Comparison of ENCODE assay signal across 22 mouse cellular contexts in the genomic region with DNA sequence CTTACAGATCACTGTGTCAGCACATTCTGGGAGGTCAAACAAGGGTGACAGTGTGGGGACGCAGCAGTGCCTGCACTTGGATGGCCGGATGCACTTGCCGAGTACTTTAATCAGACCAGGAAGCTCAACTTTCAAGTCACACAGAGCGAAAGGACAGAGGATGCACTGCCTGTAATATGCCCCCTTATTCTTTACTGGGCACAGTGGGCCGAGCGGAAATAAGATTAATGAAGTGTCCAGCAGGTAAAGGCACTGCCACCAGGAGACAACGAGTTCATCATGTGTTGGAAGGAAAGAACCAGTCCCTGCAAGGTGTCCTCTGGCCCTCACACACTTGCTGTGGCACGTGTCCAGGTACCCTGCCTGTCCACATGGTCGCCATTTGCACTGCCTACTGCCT.
DNase-seq lines count a peak whose midpoint lies in the region; ATAC-seq lines count a peak whose summit lies in the region.
"Had no signal": no experiment of that assay in that cellular context is flagged by ENCODE, and none has a peak within 500 bp of the region (broad histone marks: within the 10 kb centered on the region; RNA-seq: fewer than 3 reads in every experiment).

No protein-coding gene starts in this region.

- no peaks in the 10 kb centered on the region for H3K27me3 ChIP-seq in hindbrain, embryonic 12.5 days
- no peaks in the 10 kb centered on the region for H3K27me3 ChIP-seq in hindbrain, embryonic 10.5 days (ENCODE audit: insufficient read depth, poor library complexity, severe bottlenecking)
- H3K27me3 ChIP-seq: embryonic facial prominence, embryonic 15.5 days; heart, embryonic 15.5 days; hindbrain, embryonic 13.5 days; lung, embryonic 15.5 days had no signal

- H3K4me3 ChIP-seq in hindbrain, embryonic 12.5 days: no peak overlapping the region
- no peak overlapping the region for H3K4me3 ChIP-seq in hindbrain, embryonic 10.5 days
- H3K4me3 ChIP-seq: embryonic facial prominence, embryonic 15.5 days; forebrain, embryonic 10.5 days; heart, embryonic 15.5 days; hindbrain, embryonic 13.5 days; lung, embryonic 15.5 days had no signal

- 0 out of 2 replicates have a peak, but pooled peaks have one; percentile 35 for ATAC-seq in hindbrain, embryonic 12.5 days (ENCODE audit: low FRiP score)
- ATAC-seq in monocyte, adult 5-6 weeks (replicated peaks; ENCODE audit: insufficient number of reproducible peaks, low FRiP score, low TSS enrichment, poor library complexity, severe bottlenecking): no peak
- ATAC-seq: activated CD4-positive, CD25-positive, alpha-beta regulatory T cell, adult 4 months; intestine, postnatal 0 days had no signal

- 76% methylated on average over 9 of the region's 9 CpGs for WGBS in hindbrain, embryonic 12.5 days
- WGBS in hindbrain, embryonic 10.5 days: 85% methylated on average over 9 of the region's 9 CpGs

- intact Hi-C loops in heart, postnatal 25 days (cut with DNase I): no loop called here

- H3K27ac ChIP-seq in hindbrain, embryonic 12.5 days: no peak overlapping the region
- H3K27ac ChIP-seq in hindbrain, embryonic 10.5 days: no peak overlapping the region
- H3K27ac ChIP-seq: embryonic facial prominence, embryonic 15.5 days; heart, embryonic 15.5 days; lung, embryonic 15.5 days had no signal

- H3K4me1 ChIP-seq in hindbrain, embryonic 12.5 days: 0 out of 2 replicates have a peak, but pooled peaks cover 1% of the 10 kb centered on the region
- peaks cover 6% of the 10 kb centered on the region; the same call in 1 of the 2 replicates for H3K4me1 ChIP-seq in hindbrain, embryonic 10.5 days (replicated peaks)
- H3K4me1 ChIP-seq: heart, embryonic 15.5 days; lung, embryonic 15.5 days had no signal

- H3K9me3 ChIP-seq in hindbrain, embryonic 12.5 days (replicated peaks): no peaks in the 10 kb centered on the region
- no peaks in the 10 kb centered on the region for H3K9me3 ChIP-seq in hindbrain, embryonic 10.5 days
- H3K9me3 ChIP-seq: embryonic facial prominence, embryonic 15.5 days; forebrain, embryonic 10.5 days; heart, embryonic 15.5 days; hindbrain, embryonic 13.5 days; lung, embryonic 15.5 days had no signal

- H3K9ac ChIP-seq in hindbrain, embryonic 12.5 days: no peak overlapping the region
- H3K9ac ChIP-seq: embryonic facial prominence, embryonic 15.5 days; heart, embryonic 15.5 days; lung, embryonic 15.5 days had no signal

- H3K36me3 ChIP-seq in hindbrain, embryonic 12.5 days: peaks cover 54% of the 10 kb centered on the region
- peaks cover 86% of the 10 kb centered on the region for H3K36me3 ChIP-seq in hindbrain, embryonic 10.5 days

- DNase-seq in hindbrain, embryonic 10.5 days (ENCODE audit: low spot score): no peak
- DNase-seq in kidney, postnatal 14 days: peak; percentile 34
- no peak for DNase-seq in kidney, adult 9 months
- DNase-seq in brain, adult 2 months (ENCODE audit: low read depth, low spot score): peak; percentile 61
- DNase-seq in cerebellum, postnatal 10 days: peak; percentile 71 to 73
- no peak for DNase-seq in heart, postnatal 25 days (ENCODE audit: low spot score)
- DNase-seq: adrenal gland, postnatal 14 days; embryo, embryonic 11 days; gastrocnemius, postnatal 10 days; heart, adult 18-20 months; midbrain, embryonic 14.5 days; spleen, adult 18-20 months; thymus, postnatal 14 days had no signal

- no peak overlapping the region for H3K4me2 ChIP-seq in hindbrain, embryonic 12.5 days (replicated peaks)
- H3K4me2 ChIP-seq: embryonic facial prominence, embryonic 15.5 days; heart, embryonic 15.5 days; hindbrain, embryonic 13.5 days; lung, embryonic 15.5 days had no signal

Comparison
In these comparisons a context has a peak if more than half of its experiments do, and no peak if none do; other contexts are left out.
1. DNase-seq: peak in kidney, postnatal 14 days (single experiment), brain, adult 2 months (single experiment) and cerebellum, postnatal 10 days (2 of 2); none in hindbrain, embryonic 10.5 days (single experiment), kidney, adult 9 months (single experiment) and heart, postnatal 25 days (single experiment).